Mouse (Mus musculus) cerebellum, postnatal 14 days (tissue): ENCODE measurements at regions not wholly inside any gene's neighbourhood (a gene's known extent, or its start where the extent isn't known, plus 50 kb on each side); places are given as distances from the start of the nearest gene placed in this dataset.
A peak's percentile ranks its signal among the peaks of the same experiment; 100 is the strongest.

Experiments
- DNase-seq, 2 experiments: peaks; one replicate each; pipeline ENCODE4 v3.0.0; 2021; ENCODE audit warnings: mixed read lengths in 2 of 2

- DNase-seq, result no peak
Measured at GRCm38 (mm10) chr15:68811041-68811440, 2310.3 kb upstream of the Lrrc6 start.

- DNase-seq, result no peak
Measured at GRCm38 (mm10) chr15:68810593-68810992, 2309.9 kb upstream of the Lrrc6 start.

DNA sequence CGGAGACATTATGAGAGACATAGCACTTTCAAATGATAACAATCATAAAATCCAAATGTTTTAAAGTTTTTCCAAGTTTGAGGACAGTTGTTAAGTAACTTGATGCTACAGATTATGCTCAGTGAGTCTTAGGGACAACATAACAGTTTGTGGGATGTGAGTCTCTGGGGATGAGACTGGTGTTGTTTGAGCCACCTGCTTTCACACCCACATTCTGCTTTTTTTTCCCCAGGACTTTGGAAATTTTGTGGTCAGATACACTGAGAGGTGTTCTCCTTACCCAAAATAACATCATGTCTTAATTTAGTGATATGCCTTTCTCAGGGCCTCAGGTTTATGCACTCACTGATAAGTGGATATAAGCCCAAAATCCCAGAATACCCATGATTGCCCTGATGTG is 2307.5 kb upstream of the Lrrc6 start:
- no peak for DNase-seq

DNA sequence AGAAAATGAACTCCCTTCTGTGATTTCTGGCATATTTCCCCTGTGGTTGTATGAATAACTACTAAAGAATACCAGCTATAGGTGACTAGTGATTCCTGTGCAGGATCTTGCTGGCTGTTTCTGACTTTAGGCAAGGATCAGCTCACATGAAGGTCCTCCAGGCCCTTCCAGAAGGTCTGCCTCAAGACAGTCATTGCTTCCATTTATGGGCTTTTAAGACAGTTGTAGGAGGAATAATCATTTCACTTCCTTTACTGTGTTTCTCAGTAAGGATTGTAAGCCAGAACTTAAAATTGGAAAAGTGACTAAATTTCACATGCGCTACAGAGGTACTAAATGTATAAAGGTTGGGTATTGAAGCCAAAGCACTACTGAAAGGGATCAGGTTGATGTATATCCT is 2303.5 kb upstream of the Lrrc6 start:
- no peak for DNase-seq

DNA sequence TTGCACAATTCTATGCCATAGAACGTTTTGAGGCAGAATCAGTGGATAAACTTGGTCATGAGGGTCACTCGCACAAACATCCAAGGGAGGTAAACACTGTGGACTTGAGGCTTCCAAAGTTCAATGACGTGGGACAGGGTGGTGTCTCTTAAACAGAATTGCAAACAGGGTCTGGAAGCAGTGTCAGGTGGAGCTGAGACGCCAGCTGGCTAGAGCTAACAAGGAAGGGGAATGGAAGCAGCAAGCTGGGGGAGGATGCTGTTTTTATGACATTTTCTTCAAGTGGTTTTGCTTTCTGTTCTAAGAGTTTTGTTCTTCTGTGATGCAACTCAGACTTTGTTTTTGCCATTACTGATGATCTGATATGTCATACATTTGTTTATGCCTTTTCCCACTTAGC is 2301.1 kb upstream of the Lrrc6 start:
- DNase-seq, result no peak

DNA sequence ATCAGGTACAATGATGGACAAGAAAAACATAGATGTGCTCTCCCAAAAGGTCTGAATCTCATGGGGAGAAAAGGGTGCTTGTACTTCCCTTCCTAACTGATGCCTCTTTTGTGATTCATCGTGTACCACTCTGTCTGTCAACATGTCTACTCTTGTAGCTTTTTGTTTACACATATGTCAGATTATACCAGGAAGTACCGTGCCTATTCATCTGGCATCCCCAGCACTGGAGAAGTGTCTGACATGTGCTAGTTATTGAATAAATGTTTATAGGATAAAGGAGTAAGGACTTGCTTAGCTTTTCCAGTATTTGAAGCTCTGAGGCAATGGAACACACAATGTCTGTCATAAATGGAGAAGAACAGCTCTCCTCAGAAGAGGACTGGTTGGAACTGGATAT is 2296.7 kb upstream of the Lrrc6 start:
- no peak for DNase-seq

DNA sequence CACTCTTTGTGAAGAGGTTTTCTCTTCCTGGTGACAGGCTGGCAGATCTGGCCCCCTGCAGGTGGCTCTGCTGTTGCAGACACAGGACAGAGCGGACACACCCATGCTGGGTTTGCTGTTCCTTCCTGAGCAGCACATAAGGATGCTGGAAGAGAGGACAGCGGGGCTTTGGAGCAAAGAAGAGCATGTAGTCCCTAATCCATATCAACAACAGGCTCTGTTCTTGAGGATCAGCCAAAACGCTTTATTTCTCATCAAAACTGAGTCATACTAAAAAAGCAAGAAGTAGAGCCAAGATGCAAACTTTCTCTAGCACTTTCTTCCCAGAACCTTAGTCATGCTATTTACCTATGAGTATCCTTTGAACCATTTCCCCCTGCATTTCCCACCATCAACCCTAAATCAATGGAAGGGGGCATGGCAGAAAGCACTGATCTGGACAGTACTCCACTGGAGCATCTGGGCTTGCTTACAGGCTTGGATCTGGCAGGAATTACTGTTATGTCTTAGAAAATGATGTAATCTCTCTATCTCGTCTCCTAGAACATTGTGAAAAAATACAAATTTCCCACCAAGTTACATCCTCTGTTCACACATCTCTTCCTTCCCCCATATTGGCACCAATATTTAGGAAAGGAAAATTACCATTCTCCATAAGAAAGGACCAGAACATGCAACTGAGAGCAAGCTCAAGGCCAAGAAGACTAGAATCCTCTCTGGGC is 2294.7 kb upstream of the Lrrc6 start:
- DNase-seq, result peak in 1 of 2 experiments; percentile 3

DNA sequence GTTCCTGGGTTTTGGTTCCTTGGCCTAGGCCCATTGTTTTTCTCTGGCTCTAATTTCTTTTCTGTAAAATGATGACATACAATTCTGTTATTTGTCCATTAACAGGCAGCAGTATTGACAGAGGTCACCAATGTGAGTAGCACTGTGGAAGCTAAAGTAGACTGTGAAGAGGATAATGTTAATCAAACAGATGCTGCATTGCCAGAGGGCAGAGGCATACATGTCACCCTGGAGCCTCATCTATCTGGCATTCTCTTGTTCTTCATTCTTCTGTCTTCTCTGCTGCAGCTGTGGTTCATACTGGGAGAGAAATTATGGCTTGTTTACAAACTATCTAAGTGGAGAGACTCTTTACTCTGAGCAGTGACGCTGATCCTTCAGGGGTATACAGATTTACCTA is 2259.2 kb upstream of the Lrrc6 start:
- DNase-seq, result no peak

DNA sequence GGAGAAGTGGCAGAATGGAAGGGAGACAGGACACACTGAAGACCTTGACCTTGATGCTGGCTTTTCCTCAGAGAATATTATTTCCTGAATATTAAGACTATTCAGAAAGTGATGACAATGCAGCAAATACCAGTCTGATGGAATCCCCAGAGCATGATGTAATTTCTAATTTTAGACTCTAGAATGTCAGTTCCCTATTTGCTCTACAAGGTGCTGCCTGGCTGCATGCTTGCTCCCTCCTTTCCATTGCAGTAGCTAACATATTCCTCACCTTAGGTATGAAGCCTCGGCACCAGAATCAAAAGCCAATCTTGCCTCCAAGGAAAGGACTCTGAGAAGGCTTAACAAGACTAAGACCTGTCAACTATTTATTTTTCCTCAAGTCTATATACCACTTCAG is 2254.5 kb upstream of the Lrrc6 start:
- no peak for DNase-seq

GRCm38 (mm10) chr15:68754834-68755233 is 2254.1 kb upstream of the Lrrc6 start:
- DNase-seq, result no peak

DNA sequence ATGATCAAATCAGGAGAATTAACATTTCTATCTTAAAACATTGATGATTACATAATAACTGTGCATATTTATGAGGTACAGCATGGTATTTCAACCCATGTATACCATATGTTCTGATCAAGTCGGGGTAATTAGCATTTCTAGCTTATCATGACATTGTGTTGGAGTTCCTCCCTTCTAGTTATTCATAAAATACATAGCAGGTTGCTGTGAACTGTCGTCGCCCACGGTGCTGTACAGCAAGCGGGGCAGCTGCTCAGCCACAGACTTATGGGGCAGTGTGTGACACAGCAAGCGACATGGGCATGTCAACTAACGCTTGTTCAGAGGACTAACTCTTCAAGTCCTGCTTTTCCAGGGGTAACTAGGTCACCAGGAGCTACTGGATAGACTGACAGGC is 2238.6 kb upstream of the Lrrc6 start:
- no peak for DNase-seq

DNA sequence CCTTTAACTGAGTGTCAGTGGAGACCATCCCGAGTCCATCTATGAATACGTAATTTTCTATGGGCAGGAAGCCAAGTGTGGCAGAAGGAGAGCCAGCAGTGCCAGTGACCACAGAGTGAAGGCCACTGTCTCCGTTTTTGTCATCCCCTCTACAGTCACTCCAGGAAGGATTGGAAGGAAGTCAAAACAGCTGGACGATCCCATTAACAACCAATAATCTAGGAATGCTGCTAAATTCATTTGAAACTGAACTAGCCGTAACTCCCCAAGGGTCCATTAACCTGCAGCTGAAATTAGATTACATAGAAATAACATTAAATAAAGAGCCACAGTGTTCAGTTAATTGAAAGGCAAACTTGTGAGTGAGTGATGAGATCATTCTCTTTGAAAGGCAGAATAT is 2220.5 kb upstream of the Lrrc6 start:
- DNase-seq, result peak; percentile 51 to 52

DNA sequence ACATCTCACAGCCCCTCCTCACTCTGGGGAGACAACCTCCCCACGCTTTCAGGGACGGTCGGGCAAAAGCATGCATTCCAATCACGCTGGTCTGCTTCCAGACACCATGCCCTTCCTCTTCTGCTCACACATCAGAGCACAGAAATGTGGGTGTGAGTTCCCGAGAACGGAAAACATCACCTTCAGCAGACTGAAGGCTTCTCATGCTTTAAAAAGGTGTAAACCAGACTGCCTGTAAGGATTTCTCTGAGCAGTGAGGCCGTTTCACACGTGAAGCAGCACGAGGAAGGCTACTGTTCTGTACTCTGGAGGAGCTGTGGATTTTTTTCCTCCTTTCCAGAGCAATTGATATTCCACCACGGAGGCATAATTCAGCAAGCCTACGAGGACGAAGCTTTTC is 2218.8 kb upstream of the Lrrc6 start:
- DNase-seq, result no peak

DNA sequence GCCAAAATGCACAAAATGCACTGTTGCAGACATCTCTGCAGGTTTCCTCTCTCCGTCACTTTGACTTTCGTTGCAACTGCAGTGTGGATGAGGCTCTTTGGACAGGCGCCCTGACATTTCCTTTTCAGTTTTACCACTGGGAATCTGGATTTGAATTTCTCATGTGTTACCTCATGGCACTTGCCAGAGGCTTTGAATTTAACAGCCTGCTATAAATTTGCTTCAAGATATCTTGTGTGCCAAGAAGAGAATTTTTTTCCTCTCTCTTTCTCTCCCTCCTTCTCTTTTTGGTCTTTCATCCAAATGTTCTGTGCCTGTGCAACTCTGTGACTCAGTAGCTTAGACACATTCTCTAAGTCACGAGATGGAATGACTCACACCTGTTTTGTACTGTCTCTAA is 2213.6 kb upstream of the Lrrc6 start:
- no peak for DNase-seq

GRCm38 (mm10) chr15:68707306-68707705 is 2206.6 kb upstream of the Lrrc6 start:
- DNase-seq, result peak; percentile 31 to 60

DNA sequence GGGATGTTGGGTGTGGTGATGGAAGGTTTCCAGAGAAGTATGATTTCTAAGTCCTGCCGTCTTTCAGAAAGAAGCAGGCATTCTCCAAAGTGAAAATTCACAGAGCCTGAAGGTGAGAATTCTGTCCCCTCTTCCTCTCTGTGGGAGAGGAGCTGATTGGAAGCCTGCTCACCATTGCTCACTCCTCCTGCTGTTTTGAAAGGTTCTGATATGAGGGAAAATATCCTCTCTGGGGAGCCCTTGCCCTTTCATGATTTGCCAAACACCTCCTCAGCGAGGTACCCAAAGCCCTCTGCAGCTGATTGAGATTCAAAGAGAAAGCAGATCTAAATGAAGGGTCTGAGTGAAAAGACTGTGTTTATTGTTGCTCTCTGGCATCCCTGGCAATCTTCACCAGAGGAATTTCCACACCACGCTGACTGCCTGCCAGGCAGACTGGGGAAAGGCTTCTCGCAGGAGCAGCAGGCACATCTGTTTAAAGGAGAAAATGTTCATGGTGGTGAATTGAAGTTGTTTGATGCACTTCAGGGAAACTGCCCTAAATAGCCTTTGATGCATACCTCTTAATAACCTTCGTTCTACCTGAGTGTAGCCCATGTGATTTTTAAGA is 2194.4 kb upstream of the Lrrc6 start:
- no peak for DNase-seq

DNA sequence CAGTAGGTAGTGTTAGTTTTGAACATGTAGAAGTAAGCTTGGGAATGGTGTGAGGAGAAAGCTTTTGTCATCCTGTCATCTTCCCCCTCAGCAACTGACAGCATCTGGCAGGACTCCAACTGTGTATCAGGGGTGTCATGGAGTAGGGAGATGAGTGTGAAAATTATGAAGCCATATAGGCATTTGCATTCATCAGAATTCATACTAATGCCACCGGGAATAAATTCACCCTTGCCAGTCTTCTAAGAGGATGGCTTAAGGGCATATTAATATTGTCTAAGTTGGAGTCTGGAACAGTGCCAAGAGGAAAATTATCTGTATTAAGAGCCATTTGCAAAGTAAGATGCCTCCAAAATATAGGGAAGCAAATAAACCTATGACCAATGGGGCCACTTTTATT is 2166.8 kb upstream of the Lrrc6 start:
- DNase-seq, result no peak

DNA sequence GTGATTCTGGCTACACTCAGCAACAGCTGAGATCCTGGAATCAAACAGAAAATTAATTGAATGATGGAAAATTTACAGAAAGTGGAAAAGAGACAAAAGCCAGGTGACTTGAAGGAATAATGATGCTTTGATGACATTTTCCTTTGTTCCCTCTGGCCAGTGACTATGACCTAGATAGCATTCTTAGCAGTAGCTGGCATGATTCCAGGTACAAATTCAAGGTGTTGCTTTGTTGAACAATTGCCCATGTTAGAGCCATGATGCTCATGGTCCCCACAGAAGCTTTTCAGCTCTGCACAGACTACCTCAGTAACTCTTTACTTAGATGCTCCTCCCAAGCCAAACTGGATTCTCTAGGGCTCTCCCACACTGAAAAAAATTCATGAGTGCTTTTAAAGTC is 2164.6 kb upstream of the Lrrc6 start:
- DNase-seq, result peak; percentile 50 to 51

- peak in 1 of 2 experiments; percentile 5 for DNase-seq
Measured at GRCm38 (mm10) chr15:68656722-68657121, 2156.0 kb upstream of the Lrrc6 start.

GRCm38 (mm10) chr15:68655046-68655445 is 2154.3 kb upstream of the Lrrc6 start:
- DNase-seq, result no peak

- no peak for DNase-seq
Measured at GRCm38 (mm10) chr15:68650609-68651008, 2149.9 kb upstream of the Lrrc6 start.

- DNase-seq, result no peak
Measured at GRCm38 (mm10) chr15:68650033-68650432, 2149.3 kb upstream of the Lrrc6 start.

DNA sequence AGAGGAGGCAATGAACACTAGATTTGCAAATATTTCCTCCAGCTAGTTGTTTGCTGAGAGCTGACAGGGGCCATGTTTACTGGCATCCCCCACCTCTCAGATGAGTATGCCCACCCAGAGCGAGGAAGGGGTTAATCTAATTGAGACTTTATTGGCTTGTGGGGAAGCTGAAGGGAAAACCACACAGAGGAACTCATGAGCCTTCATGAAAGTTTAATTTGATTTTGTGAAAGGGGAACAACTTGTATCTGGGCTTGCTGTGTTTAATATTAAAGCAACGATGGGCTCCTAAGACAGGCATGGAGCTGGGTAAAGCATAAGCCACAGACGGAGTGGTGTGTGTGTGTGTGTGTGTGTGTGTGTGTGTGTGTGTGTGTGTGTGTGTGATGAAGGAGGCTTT is 2146.2 kb upstream of the Lrrc6 start:
- DNase-seq, result no peak

- no peak for DNase-seq
Measured at GRCm38 (mm10) chr15:68644862-68645261, 2144.2 kb upstream of the Lrrc6 start.

DNA sequence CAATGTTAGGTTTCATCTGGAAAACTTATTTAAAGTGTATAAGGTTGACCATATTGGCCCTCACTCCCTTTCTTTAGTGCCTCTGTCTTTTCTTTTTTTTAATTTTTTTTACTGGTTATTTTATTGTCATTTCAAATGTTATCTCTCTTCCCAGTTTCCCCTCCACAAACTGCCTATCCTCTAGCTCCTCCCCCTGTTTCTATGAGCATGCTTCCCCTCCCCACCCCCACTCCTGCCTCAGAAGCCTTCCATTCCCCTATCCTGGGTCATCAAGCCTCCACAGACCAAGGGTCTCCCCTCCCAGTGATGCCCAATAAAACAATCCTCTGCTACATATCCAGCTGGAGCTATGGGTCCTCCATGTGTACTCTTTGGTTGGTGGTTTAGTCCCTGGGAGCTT is 2134.9 kb upstream of the Lrrc6 start:
- no peak for DNase-seq
